Mouse (Mus musculus): ENCODE measurements at regions not wholly inside any gene's neighbourhood (a gene's known extent, or its start where the extent isn't known, plus 50 kb on each side); places are given as distances from the start of the nearest gene placed in this dataset.

- Histone ChIP-seq H3K79me2 (replicated peaks; ENCODE audit: control insufficient read depth, insufficient read depth, low read length) (no peaks in the 10 kb centered on the region), H3K4me1 (ENCODE audit: control insufficient read depth, insufficient read depth, low read length) (no peaks in the 10 kb centered on the region), H3K4me3 (no peak overlapping the region), H3K9ac (ENCODE audit: low read depth, low read length) (no peak overlapping the region), H3K27ac (no peak overlapping the region), H3K27me3 (ENCODE audit: control insufficient read depth, insufficient read depth, low read length) (no peaks in the 10 kb centered on the region), H3K36me3 (ENCODE audit: control insufficient read depth, insufficient read depth, low read length) (no peaks in the 10 kb centered on the region)
- WGBS = 55% methylated on average over 6 of the region's 6 CpGs
- no peak for DNase-seq
- TF ChIP-seq POLR2A (IDR thresholded peaks at IDR 0.05; ENCODE audit: insufficient read depth, low read depth, low read length) (no peak), EP300 (IDR thresholded peaks at IDR 0.05; ENCODE audit: insufficient read depth, low read depth, low read length) (no peak), CTCF (IDR thresholded peaks at IDR 0.05) (no peak)
- intact Hi-C loops (cut with DNase I) = no loop called here
These were observed 316.5 kb upstream of the 4930412O13Rik start for GRCm38 (mm10) chr2:9564487-9565043.

- intact Hi-C loops (cut with DNase I) = no loop called here
- H3K27ac ChIP-seq = no peak overlapping the region
- WGBS = 72% methylated on average over 4 of the region's 4 CpGs
- H3K9ac ChIP-seq (ENCODE audit: low read depth, low read length) = no peak overlapping the region
- H3K27me3 ChIP-seq (ENCODE audit: control insufficient read depth, insufficient read depth, low read length) = no peaks in the 10 kb centered on the region
- DNase-seq = no peak
- no peaks in the 10 kb centered on the region for H3K79me2 ChIP-seq (replicated peaks; ENCODE audit: control insufficient read depth, insufficient read depth, low read length)
- no peaks in the 10 kb centered on the region for H3K36me3 ChIP-seq (ENCODE audit: control insufficient read depth, insufficient read depth, low read length)
- no peak overlapping the region for H3K4me3 ChIP-seq
- H3K4me1 ChIP-seq (ENCODE audit: control insufficient read depth, insufficient read depth, low read length) = no peaks in the 10 kb centered on the region
- TF ChIP-seq CTCF (IDR thresholded peaks at IDR 0.05) = no peak
- no peak for TF ChIP-seq POLR2A (IDR thresholded peaks at IDR 0.05; ENCODE audit: insufficient read depth, low read depth, low read length)
- no peak for TF ChIP-seq EP300 (IDR thresholded peaks at IDR 0.05; ENCODE audit: insufficient read depth, low read depth, low read length)
These were observed 311.8 kb upstream of the 4930412O13Rik start for GRCm38 (mm10) chr2:9569220-9569619.

GRCm38 (mm10) chr2:9574196-9574595 lies 306.9 kb upstream of the 4930412O13Rik start:
- Histone ChIP-seq H3K4me1 (ENCODE audit: control insufficient read depth, insufficient read depth, low read length) (no peaks in the 10 kb centered on the region), H3K27ac (no peak overlapping the region), H3K36me3 (ENCODE audit: control insufficient read depth, insufficient read depth, low read length) (no peaks in the 10 kb centered on the region), H3K27me3 (ENCODE audit: control insufficient read depth, insufficient read depth, low read length) (no peaks in the 10 kb centered on the region; the same call in 1 of the 2 replicates), H3K79me2 (replicated peaks; ENCODE audit: control insufficient read depth, insufficient read depth, low read length) (no peaks in the 10 kb centered on the region), H3K9ac (ENCODE audit: low read depth, low read length) (no peak overlapping the region), H3K4me3 (no peak overlapping the region)
- intact Hi-C loops (cut with DNase I) = no loop called here
- no peak for DNase-seq
- no peak for TF ChIP-seq CTCF (IDR thresholded peaks at IDR 0.05)
- TF ChIP-seq EP300 (IDR thresholded peaks at IDR 0.05; ENCODE audit: insufficient read depth, low read depth, low read length) = no peak
- TF ChIP-seq POLR2A (IDR thresholded peaks at IDR 0.05; ENCODE audit: insufficient read depth, low read depth, low read length) = no peak
- WGBS = 80% methylated on average over 6 of the region's 6 CpGs

- H3K9ac ChIP-seq (ENCODE audit: low read depth, low read length) = no peak overlapping the region
- H3K27me3 ChIP-seq (ENCODE audit: control insufficient read depth, insufficient read depth, low read length) = no peaks in the 10 kb centered on the region; the same call in 1 of the 2 replicates
- DNase-seq = no peak
- no peaks in the 10 kb centered on the region for H3K36me3 ChIP-seq (ENCODE audit: control insufficient read depth, insufficient read depth, low read length)
- no peaks in the 10 kb centered on the region for H3K79me2 ChIP-seq (replicated peaks; ENCODE audit: control insufficient read depth, insufficient read depth, low read length)
- H3K27ac ChIP-seq = no peak overlapping the region
- WGBS = 92% methylated on average over 5 of the region's 5 CpGs
- no peaks in the 10 kb centered on the region for H3K4me1 ChIP-seq (ENCODE audit: control insufficient read depth, insufficient read depth, low read length)
- TF ChIP-seq POLR2A (IDR thresholded peaks at IDR 0.05; ENCODE audit: insufficient read depth, low read depth, low read length) = no peak
- no peak for TF ChIP-seq CTCF (IDR thresholded peaks at IDR 0.05)
- TF ChIP-seq EP300 (IDR thresholded peaks at IDR 0.05; ENCODE audit: insufficient read depth, low read depth, low read length) = no peak
- H3K4me3 ChIP-seq = no peak overlapping the region
- intact Hi-C loops (cut with DNase I) = no loop called here
These were observed 306.4 kb upstream of the 4930412O13Rik start for GRCm38 (mm10) chr2:9574651-9575050.

GRCm38 (mm10) chr2:9577868-9578267 lies 303.2 kb upstream of the 4930412O13Rik start:
- Histone ChIP-seq H3K36me3 (ENCODE audit: control insufficient read depth, insufficient read depth, low read length) (no peaks in the 10 kb centered on the region), H3K9ac (ENCODE audit: low read depth, low read length) (no peak overlapping the region), H3K4me3 (no peak overlapping the region), H3K79me2 (replicated peaks; ENCODE audit: control insufficient read depth, insufficient read depth, low read length) (no peaks in the 10 kb centered on the region), H3K27me3 (ENCODE audit: control insufficient read depth, insufficient read depth, low read length) (no peaks in the 10 kb centered on the region; the same call in 1 of the 2 replicates), H3K27ac (no peak overlapping the region), H3K4me1 (ENCODE audit: control insufficient read depth, insufficient read depth, low read length) (no peaks in the 10 kb centered on the region)
- intact Hi-C loops (cut with DNase I) = no loop called here
- 91% methylated on average over 4 of the region's 4 CpGs for WGBS
- no peak for DNase-seq
- TF ChIP-seq EP300 (IDR thresholded peaks at IDR 0.05; ENCODE audit: insufficient read depth, low read depth, low read length) (no peak), POLR2A (IDR thresholded peaks at IDR 0.05; ENCODE audit: insufficient read depth, low read depth, low read length) (no peak), CTCF (IDR thresholded peaks at IDR 0.05) (no peak)

GRCm38 (mm10) chr2:9587389-9587788 lies 293.7 kb upstream of the 4930412O13Rik start:
- H3K9ac ChIP-seq (ENCODE audit: low read depth, low read length) = no peak overlapping the region
- TF ChIP-seq POLR2A (IDR thresholded peaks at IDR 0.05; ENCODE audit: insufficient read depth, low read depth, low read length) (no peak), EP300 (IDR thresholded peaks at IDR 0.05; ENCODE audit: insufficient read depth, low read depth, low read length) (no peak), CTCF (IDR thresholded peaks at IDR 0.05) (no peak)
- no peak overlapping the region for H3K27ac ChIP-seq
- H3K4me3 ChIP-seq = no peak overlapping the region
- H3K4me1 ChIP-seq (ENCODE audit: control insufficient read depth, insufficient read depth, low read length) = no peaks in the 10 kb centered on the region; the same call in none of the 2 replicates
- no peak for DNase-seq
- no peaks in the 10 kb centered on the region for H3K79me2 ChIP-seq (replicated peaks; ENCODE audit: control insufficient read depth, insufficient read depth, low read length)
- intact Hi-C loops (cut with DNase I) = no loop called here
- no peaks in the 10 kb centered on the region for H3K36me3 ChIP-seq (ENCODE audit: control insufficient read depth, insufficient read depth, low read length)
- 87% methylated on average over 3 of the region's 3 CpGs for WGBS
- no peaks in the 10 kb centered on the region for H3K27me3 ChIP-seq (ENCODE audit: control insufficient read depth, insufficient read depth, low read length)

Data from heart, adult 2 months (tissue).